Mouse (Mus musculus): ENCODE measurements around the gene Dnajb13.

Gene Dnajb13

GRCm38 (mm10) chr7:100506494-100506893 is 8.3 kb downstream of the Dnajb13 start:
- DNase-seq: no peak

GRCm38 (mm10) chr7:100504740-100505487 is 9.8 kb downstream of the Dnajb13 start:
- no peak for DNase-seq

DNA sequence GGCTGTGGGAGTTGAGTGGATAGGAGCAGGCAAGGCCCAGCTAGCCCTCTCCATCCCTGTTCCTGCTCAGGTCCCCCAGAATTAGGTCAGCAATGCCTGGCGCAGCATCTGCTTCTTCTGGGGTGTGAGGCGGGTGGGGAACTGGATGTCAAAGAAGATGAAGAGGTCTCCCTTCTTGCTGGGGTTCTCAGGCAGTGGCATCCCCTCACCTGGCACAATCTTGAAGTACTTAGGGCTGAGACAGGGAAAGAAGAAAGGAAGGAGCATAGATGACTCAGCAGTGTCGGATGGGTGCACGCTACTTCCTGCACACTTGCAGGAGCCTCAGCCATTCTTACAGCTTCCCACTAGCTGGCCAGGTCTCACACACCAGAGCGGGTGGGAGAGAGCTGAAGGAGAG is 11.7 kb downstream of the Dnajb13 start:
- no peak for DNase-seq

DNA sequence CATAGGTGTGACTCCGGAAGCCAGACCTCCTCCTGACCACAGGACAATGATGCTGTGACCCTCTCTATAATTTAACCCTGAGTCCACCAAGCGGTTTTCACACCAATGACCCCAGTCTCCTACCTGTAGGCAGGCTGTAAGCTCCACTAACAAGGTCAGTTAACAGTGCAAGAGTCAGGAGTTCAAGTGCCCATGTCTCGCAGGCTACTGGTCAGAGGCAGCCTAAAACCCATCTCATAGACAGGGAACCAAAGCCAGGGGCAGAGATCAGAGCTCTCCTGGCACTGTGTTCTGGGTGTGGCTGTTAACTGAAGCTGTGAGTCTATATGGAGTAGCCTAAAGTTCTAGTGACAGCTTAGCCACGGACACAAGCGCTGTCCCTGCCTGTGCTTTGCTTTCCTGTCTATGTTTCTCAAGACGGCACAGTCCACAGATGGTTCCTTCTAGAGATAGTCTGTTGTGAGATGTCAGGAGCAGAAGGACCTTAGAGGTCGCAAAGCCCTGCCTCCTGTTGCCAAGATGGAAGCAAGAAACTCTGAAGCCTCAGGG is 12.3 kb downstream of the Dnajb13 start:
- DNase-seq: no peak

- no peak for DNase-seq
These were observed 12.9 kb downstream of the Dnajb13 start for GRCm38 (mm10) chr7:100501844-100502373.

DNA sequence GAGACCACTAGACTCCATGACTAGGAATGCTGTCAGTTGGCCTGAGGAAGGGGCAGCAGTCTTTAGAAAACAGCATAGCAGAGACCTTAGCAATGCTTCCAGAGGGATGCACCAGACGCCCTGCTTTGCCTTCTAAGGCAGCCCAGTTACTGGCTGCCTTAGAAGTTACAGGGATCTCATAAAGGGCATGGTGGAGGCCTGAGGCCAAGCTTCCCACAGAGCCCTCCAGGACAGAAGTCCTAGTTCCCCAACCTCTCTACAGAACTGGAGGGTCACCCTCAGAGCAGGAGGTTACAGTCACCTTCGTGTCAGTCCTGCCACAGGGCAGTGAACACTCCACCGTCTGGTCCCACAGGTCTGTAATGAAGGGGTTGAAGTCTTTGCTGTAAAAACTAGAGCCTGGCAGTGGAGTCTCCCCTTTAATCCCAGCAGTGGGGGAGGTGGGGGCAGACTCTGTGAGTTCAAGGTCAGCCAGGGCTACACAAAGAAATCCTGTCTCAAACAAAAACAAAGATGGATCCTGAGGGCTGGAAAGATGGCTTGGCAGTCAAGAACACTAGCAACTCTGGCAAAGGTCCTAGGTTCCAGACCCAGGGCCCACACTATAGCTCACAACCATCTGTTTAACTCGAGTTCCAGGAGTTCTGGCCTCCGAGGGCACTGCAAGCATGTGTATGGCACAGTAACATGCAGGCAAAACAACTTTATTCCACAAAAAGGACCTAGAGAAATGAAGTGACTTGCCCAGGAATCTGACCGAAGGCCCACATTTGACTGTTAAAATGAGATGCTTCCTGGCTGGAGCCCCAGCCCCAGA is 13.5 kb downstream of the Dnajb13 start:
- no peak for DNase-seq

DNA sequence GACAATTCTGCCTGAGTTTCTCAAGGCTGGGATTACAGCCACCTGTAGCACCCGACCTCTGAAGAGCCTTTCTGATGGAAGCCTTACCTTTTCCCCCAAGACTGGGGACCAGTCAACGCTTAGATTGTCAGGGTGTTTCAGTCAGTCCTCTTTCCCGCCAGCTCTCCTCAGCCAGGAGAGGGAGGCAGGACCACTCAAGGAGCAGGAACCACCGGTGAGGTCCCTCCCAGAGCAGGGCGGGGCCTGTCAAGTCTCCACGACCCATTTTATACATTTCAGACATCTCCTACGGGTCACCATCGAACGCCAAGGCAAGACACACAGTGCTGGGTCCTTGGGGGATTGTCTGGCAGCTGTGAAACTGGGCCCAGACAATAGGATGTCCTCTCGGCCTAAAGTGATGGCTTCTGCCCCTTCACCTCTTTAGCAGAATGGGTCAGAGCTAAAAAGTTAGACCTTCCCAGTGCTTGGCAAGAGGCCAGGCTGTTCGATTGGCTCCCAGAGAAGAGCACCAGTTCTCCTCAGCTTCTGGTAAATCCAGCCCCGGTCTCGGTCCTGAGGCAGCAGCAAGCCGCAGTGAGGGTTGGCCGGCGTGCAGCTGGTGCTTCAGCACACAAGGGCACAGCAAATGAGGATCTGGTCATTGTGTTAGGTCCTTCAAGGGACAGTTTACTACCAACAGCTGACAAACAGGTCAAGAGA is 14.3 kb downstream of the Dnajb13 start:
- peak in 1 of 2 experiments; percentile 37 for DNase-seq

- no peak for DNase-seq
These were observed 15.3 kb downstream of the Dnajb13 start for GRCm38 (mm10) chr7:100499465-100499864.

GRCm38 (mm10) chr7:100497982-100498381 is 16.8 kb downstream of the Dnajb13 start:
- DNase-seq: no peak

DNA sequence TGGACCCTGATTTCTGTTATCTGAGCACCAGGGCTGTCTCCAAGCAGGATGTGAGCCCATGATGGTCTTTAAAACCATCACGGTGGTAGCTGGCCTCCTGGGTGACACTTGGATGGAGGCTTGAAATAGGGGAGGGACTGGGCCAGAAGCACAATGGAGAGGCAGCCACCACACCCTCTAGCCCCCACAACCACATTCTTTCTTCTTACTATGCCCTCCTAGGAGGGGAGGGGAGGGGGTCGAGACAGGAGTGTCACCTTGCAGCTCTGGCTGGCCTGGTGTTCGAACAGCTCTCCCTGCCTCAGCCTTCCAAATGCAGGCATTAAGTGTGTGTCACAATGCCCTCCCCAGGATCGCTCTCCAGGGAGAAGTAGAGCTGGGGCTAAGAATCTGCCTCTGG is 17.4 kb downstream of the Dnajb13 start:
- DNase-seq: no peak

DNA sequence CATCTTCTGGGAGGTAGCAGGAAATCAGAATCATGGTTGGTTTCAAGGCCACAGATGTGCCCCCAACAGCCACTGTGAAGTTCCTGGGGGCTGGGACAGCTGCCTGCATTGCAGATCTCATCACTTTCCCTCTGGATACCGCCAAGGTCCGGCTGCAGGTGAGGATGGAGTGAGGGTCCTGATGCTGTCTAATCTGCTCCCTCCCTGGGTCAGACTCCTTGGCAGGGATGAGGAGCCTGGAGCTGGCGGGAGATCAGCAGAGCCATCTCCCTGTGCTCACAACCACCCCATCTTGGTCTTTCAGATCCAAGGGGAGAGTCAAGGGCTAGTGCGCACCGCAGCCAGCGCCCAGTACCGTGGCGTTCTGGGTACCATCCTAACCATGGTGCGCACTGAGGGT is 18.0 kb downstream of the Dnajb13 start:
- DNase-seq: no peak

DNA sequence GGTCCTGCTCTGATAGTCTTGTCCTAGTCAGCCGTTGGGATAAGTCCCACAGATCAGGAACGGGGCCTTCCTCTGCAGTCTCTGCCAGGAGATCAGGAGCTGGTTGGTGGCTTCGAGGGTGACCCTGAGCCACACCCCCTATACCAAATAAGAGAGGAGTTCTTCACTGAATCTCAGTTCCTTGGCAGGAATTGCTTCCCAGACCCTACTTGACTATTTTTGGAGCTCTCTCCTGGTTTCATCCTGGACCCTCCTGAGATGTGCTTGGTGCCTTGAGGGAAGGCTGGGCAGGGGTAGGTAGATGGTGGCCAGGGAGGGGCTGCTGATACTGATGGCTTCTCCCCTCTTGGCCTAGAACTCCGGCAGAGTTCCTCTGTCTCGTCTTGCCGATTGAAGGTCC is 18.4 kb downstream of the Dnajb13 start:
- no peak for DNase-seq

- peak; percentile 57 to 70 for DNase-seq
These were observed 19.0 kb downstream of the Dnajb13 start for GRCm38 (mm10) chr7:100495581-100496251.

DNA sequence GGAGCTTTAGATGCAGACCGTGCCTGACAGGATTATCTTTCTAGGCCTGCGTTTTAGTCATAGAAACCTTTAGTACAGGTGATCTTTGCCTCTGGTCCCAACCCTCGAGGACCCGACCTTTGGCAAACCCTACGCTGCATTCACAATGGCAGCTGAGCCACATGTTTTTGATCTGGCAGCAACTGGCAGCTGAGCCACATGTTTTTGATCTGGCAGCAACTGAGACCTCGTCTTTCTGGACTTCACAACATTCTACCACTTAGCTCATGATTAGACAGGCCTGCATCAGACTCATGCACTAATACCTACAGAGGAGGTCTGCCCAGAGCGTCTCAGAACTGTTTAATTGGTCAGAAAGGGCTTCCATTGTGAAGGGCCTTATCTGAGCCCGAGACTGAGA is 19.7 kb downstream of the Dnajb13 start:
- DNase-seq: no peak

DNA sequence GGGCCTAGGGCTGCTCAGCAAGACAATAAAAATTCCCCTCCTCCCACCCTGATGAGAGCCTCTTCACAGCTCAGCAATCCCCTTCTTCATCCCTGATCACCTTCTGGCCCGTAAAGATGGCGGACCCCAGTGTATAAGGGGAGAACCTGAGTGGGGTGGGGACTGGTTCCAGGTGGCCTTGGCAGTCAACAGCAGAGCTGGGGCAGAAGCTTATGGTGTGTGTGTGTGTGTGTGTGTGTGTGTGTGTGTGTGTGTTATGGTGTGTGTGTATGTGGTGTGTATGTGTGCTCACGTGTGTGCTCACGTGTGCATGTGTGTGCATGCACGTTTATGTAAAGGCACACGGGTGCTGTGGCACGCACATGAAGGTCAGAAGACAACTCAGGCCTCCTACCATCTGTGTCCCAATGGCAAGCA is 20.3 kb downstream of the Dnajb13 start:
- no peak for DNase-seq

- DNase-seq: peak in 1 of 2 experiments; percentile 53
These were observed 21.0 kb downstream of the Dnajb13 start for GRCm38 (mm10) chr7:100493484-100494414.

GRCm38 (mm10) chr7:100493117-100493483 is 21.7 kb downstream of the Dnajb13 start, which contains the start of gene Ucp2:
Ucp2 (plus strand) TSS chr7:100493337.
- DNase-seq: peak; percentile 47 to 60

DNA sequence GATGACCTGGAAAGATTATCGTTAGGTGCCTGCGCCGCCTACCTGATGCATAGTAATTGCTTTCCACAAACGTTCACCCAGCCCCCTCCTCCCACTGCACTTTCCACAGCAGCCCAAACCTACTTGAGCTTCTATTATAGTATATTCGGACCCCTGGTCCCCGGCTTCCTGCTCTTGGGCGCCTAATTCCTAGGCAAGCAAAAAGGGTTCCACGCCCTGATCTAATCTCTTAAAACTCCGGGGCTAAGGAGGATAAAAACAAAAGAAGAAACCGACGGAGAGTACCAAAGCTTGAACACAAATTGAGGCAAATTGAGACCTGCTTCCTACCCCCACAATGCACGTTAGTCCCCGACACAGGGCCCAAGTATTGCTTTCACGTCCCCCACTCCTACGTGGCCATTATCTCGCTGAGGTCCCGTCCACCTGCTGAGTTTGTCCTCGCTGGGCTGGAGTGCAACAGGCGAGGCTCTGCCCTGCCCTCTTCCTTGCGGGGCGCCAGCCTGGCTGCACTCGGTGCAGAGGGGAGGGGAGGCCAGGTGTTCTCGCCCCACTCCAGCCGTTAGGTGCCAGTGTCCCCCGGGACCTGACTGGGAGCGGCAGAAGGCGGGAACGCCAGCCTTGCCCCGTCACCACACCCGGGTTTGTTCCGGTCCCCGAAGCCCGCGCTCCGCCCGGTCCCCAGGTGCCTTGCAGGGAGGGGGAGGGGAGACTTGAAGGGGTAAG is 22.2 kb downstream of the Dnajb13 start:
- DNase-seq: no peak

- peak in 1 of 2 experiments; percentile 41 for DNase-seq
These were observed 26.2 kb downstream of the Dnajb13 start for GRCm38 (mm10) chr7:100488474-100489048.

DNA sequence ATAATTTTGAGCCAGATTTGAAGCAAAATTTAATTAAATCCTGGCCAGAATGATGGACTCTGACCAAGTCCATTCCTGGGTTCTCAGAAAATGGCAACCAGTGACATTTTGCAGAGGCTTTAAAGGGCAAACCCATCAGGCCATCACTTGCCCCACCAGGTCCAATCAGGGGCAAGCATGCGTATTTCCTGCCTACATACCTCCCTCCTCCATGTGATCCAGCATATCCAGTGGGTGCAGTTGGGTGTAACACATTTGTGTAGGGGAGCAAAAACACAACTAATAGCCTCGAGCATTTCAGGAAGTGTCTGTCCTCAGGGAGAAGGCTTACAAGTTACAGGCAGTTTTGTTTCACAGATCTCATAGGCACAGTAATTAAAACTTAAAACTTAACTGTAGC is 27.5 kb downstream of the Dnajb13 start:
- DNase-seq: no peak
